Mouse (Mus musculus): ENCODE measurements around the gene Csf3r. TPM values are rescaled to one million over a fixed set of nuclear protein-coding genes. Genes with fewer than 3 reads are reported as not detected.
"Not testable (repeated sequence)": the region's sequence is repeated elsewhere in the genome, so short reads cannot be mapped to it uniquely, and the experiment has no call there.

Gene Csf3r
- 214 and 215 TPM in 2 replicates for total RNA-seq (2015)
- 103 and 121 TPM in 2 replicates for total RNA-seq (2017)

GRCm38 (mm10) chr4:126024303-126024900 lies at the start of gene Csf3r:
TSS of gene Csf3r (plus strand) at chr4:126024550.
- ATAC-seq (ENCODE audit: poor library complexity, severe bottlenecking): peak; percentile 77

GRCm38 (mm10) chr4:125977768-125978167 lies 46.6 kb upstream of the Csf3r start:
- ATAC-seq (ENCODE audit: poor library complexity, severe bottlenecking): no peak

GRCm38 (mm10) chr4:125983279-125983678 lies 41.1 kb upstream of the Csf3r start:
- no peak for ATAC-seq (ENCODE audit: poor library complexity, severe bottlenecking)

- ATAC-seq (ENCODE audit: poor library complexity, severe bottlenecking): not testable (repeated sequence)
These were observed 38.6 kb upstream of the Csf3r start for GRCm38 (mm10) chr4:125985703-125986102.

- ATAC-seq (ENCODE audit: poor library complexity, severe bottlenecking): no peak
These were observed 37.3 kb upstream of the Csf3r start for GRCm38 (mm10) chr4:125987071-125987470.

GRCm38 (mm10) chr4:125989061-125989460 lies 35.3 kb upstream of the Csf3r start:
- no peak for ATAC-seq (ENCODE audit: poor library complexity, severe bottlenecking)

- ATAC-seq (ENCODE audit: poor library complexity, severe bottlenecking): peak; percentile 89
These were observed 34.2 kb upstream of the Csf3r start for GRCm38 (mm10) chr4:125990143-125990542.

- ATAC-seq (ENCODE audit: poor library complexity, severe bottlenecking): no peak
These were observed 32.1 kb upstream of the Csf3r start for GRCm38 (mm10) chr4:125992206-125992605.

- no peak for ATAC-seq (ENCODE audit: poor library complexity, severe bottlenecking)
These were observed 31.4 kb upstream of the Csf3r start for GRCm38 (mm10) chr4:125992906-125993305.

GRCm38 (mm10) chr4:125996576-125996975 lies 27.8 kb upstream of the Csf3r start:
- ATAC-seq (ENCODE audit: poor library complexity, severe bottlenecking): no peak

GRCm38 (mm10) chr4:125997826-125998225 lies 26.5 kb upstream of the Csf3r start:
- no peak for ATAC-seq (ENCODE audit: poor library complexity, severe bottlenecking)

- ATAC-seq (ENCODE audit: poor library complexity, severe bottlenecking): peak; percentile 42
These were observed 22.8 kb upstream of the Csf3r start for GRCm38 (mm10) chr4:126001311-126002199.

GRCm38 (mm10) chr4:126017676-126018332 lies 6.5 kb upstream of the Csf3r start:
- peak; percentile 80 for ATAC-seq (ENCODE audit: poor library complexity, severe bottlenecking)

GRCm38 (mm10) chr4:126018966-126019538 lies 5.3 kb upstream of the Csf3r start:
- peak; percentile 57 for ATAC-seq (ENCODE audit: poor library complexity, severe bottlenecking)

GRCm38 (mm10) chr4:126025801-126026200 lies 1.5 kb downstream of the Csf3r start:
- ATAC-seq (ENCODE audit: poor library complexity, severe bottlenecking): no peak

GRCm38 (mm10) chr4:126027980-126028379 lies 3.6 kb downstream of the Csf3r start:
- peak; percentile 18; the same call in 1 of the 2 replicates for ATAC-seq (ENCODE audit: poor library complexity, severe bottlenecking)

- ATAC-seq (ENCODE audit: poor library complexity, severe bottlenecking): no peak
These were observed 4.7 kb downstream of the Csf3r start for GRCm38 (mm10) chr4:126029042-126029441.

GRCm38 (mm10) chr4:126030705-126031104 lies 6.4 kb downstream of the Csf3r start:
- ATAC-seq (ENCODE audit: poor library complexity, severe bottlenecking): peak; percentile 70

GRCm38 (mm10) chr4:126035413-126035812 lies 11.1 kb downstream of the Csf3r start:
- ATAC-seq (ENCODE audit: poor library complexity, severe bottlenecking): peak; percentile 54

- ATAC-seq (ENCODE audit: poor library complexity, severe bottlenecking): peak; percentile 90
These were observed 22.7 kb downstream of the Csf3r start, which contains the start of gene Mrps15 for GRCm38 (mm10) chr4:126046851-126047585. TSS of gene Mrps15 (plus strand) at chr4:126046925.
